Mouse (Mus musculus): ENCODE data around the gene Upk3bl. TPM values are rescaled to one million over a fixed set of nuclear protein-coding genes. Genes with fewer than 3 reads are reported as not detected.

Upk3bl gene
- polyA plus RNA-seq, 1 experiment from 2014 or later: not detected

DNA sequence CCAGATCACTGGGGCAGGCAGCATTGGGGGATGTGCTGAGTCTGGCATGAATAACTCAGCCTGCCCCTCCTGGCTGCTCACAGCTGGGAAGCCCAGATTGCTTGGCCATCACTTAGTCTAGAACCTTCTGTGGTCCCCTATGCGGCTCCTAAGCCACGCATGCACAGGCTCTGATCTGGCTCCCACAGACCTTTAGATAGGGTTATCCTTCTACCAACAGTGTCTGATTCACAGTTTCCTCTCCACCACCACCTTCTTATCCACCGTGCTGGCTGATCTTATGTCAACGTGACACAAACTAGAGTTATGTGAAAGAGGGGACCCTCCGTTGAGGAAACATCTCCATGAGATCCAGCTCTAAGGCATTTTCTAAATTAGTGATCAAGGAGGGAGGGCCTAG, 20.8 kb downstream of the Upk3bl start:
- no peak overlapping the region for H3K27ac ChIP-seq
- no peaks in the 10 kb centered on the region for H3K36me3 ChIP-seq
- H3K4me3 ChIP-seq (replicated peaks): no peak overlapping the region
- no peak overlapping the region for H3K9ac ChIP-seq (replicated peaks)
- H3K4me2 ChIP-seq (replicated peaks): no peak overlapping the region
- H3K27me3 ChIP-seq: no peaks in the 10 kb centered on the region
- WGBS: 98% methylated on average over 5 of the region's 5 CpGs
- H3K9me3 ChIP-seq: no peaks in the 10 kb centered on the region
- H3K4me1 ChIP-seq (replicated peaks): no peaks in the 10 kb centered on the region
- ATAC-seq: no peak

GRCm38 (mm10) chr5:136076284-136076683, 22.0 kb downstream of the Upk3bl start:
- no peak overlapping the region for H3K9ac ChIP-seq (replicated peaks)
- ATAC-seq: no peak

GRCm38 (mm10) chr5:136077001-136077550, 22.8 kb downstream of the Upk3bl start:
- WGBS: 90% methylated on average over 9 of the region's 9 CpGs
- no peak for ATAC-seq
- Histone ChIP-seq H3K4me3 (replicated peaks) (no peak overlapping the region), H3K36me3 (no peaks in the 10 kb centered on the region), H3K4me1 (replicated peaks) (no peaks in the 10 kb centered on the region), H3K9me3 (no peaks in the 10 kb centered on the region), H3K4me2 (replicated peaks) (no peak overlapping the region), H3K27ac (no peak overlapping the region), H3K27me3 (no peaks in the 10 kb centered on the region), H3K9ac (replicated peaks) (no peak overlapping the region)

More at GRCm38 (mm10) chr5:136076284-136076683, 22.0 kb downstream of the Upk3bl start:
- Histone ChIP-seq H3K4me3 (replicated peaks) (no peak overlapping the region), H3K36me3 (no peaks in the 10 kb centered on the region), H3K4me2 (replicated peaks) (no peak overlapping the region), H3K4me1 (replicated peaks) (no peaks in the 10 kb centered on the region), H3K9me3 (no peaks in the 10 kb centered on the region), H3K27me3 (no peaks in the 10 kb centered on the region), H3K27ac (no peak overlapping the region)
- 50% methylated on average over 7 of the region's 7 CpGs for WGBS

DNA sequence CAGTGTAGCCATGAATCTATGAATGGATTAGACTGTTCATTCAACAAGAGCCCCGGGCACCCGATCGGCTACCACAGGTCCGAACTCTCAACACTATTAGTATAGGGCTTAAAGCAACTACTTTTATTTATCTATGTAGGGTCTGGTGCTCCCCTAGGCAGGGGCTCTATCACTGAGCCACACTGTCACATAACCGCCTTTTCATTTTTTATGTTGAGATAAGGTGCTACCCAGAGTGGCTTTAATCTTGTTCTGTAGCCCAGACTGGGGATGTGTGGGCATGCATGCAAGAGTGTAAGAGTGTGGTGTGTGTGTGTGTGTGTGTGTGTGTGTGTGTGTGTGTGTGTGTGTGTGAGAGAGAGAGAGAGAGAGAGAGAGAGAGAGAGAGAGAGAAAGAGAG, 23.8 kb downstream of the Upk3bl start:
- H3K36me3 ChIP-seq: no peaks in the 10 kb centered on the region
- WGBS: 98% methylated on average over 5 of the region's 5 CpGs
- no peak overlapping the region for H3K9ac ChIP-seq (replicated peaks)
- no peak for ATAC-seq
- H3K4me1 ChIP-seq (replicated peaks): peaks cover under 1% of the 10 kb centered on the region; the same call in 1 of the 2 replicates
- H3K4me2 ChIP-seq (replicated peaks): no peak overlapping the region
- no peaks in the 10 kb centered on the region for H3K9me3 ChIP-seq
- no peaks in the 10 kb centered on the region for H3K27me3 ChIP-seq
- H3K27ac ChIP-seq: no peak overlapping the region
- H3K4me3 ChIP-seq (replicated peaks): no peak overlapping the region

DNA sequence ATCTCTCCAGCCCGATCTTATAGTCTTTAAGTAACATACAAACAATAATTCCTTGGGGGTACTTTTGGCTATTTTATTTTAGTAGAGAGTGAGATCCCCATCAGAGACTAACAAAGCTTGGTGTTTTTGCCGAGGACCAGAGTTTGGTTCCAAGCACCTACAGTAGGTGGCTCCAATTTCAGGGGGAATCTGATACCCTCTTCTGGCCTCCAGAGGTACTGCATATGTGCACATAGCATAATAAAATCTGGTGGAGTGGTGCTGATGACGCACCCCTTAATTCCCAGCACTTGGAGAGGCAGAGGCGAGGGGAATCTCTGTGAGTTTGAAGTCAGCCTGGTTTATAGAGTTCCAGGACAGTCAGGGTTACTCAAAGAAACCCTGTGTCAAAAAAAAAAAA, 28.1 kb downstream of the Upk3bl start:
- H3K36me3 ChIP-seq: no peaks in the 10 kb centered on the region
- no peak overlapping the region for H3K4me2 ChIP-seq (replicated peaks)
- ATAC-seq: no peak
- no peak overlapping the region for H3K4me3 ChIP-seq (replicated peaks)
- WGBS: 81% methylated on average over 4 of the region's 4 CpGs
- H3K9me3 ChIP-seq: no peaks in the 10 kb centered on the region
- H3K4me1 ChIP-seq (replicated peaks): peaks cover 24% of the 10 kb centered on the region
- no peak overlapping the region for H3K9ac ChIP-seq (replicated peaks)
- H3K27me3 ChIP-seq: peaks cover 5% of the 10 kb centered on the region
- H3K27ac ChIP-seq: no peak overlapping the region

GRCm38 (mm10) chr5:136083669-136084107, 29.4 kb downstream of the Upk3bl start, which contains the start of gene Rasa4:
Gene Rasa4 (plus strand): TSS chr5:136083916.
- Histone ChIP-seq H3K4me3 (replicated peaks) (peak within 1 kb of the TSS; percentile 58), H3K36me3 (no peaks in the 10 kb centered on the region), H3K27ac (no peak within 1 kb of the TSS), H3K27me3 (peaks cover 5% of the 10 kb centered on the region), H3K9me3 (no peaks in the 10 kb centered on the region), H3K4me1 (replicated peaks) (peaks cover 29% of the 10 kb centered on the region), H3K9ac (replicated peaks) (peak within 1 kb of the TSS; percentile 65), H3K4me2 (replicated peaks) (peak within 1 kb of the TSS; percentile 87)
- 0% methylated on average over 27 of the region's 28 CpGs for WGBS
- peak; percentile 94 for ATAC-seq

GRCm38 (mm10) chr5:136084144-136084881, 30.0 kb downstream of the Upk3bl start:
- H3K4me2 ChIP-seq (replicated peaks): peak overlapping the region; percentile 87
- peak overlapping the region; percentile 65 for H3K9ac ChIP-seq (replicated peaks)
- ATAC-seq: no peak
- H3K9me3 ChIP-seq: no peaks in the 10 kb centered on the region
- WGBS: 1% methylated on average over 23 of the region's 23 CpGs
- peaks cover 29% of the 10 kb centered on the region for H3K4me1 ChIP-seq (replicated peaks)
- no peak overlapping the region for H3K27ac ChIP-seq
- H3K27me3 ChIP-seq: peaks cover 8% of the 10 kb centered on the region
- H3K4me3 ChIP-seq (replicated peaks): peak overlapping the region; percentile 58
- no peaks in the 10 kb centered on the region for H3K36me3 ChIP-seq

GRCm38 (mm10) chr5:136084891-136085651, 30.8 kb downstream of the Upk3bl start:
- peak overlapping the region; percentile 58 for H3K4me3 ChIP-seq (replicated peaks)
- peak overlapping the region; percentile 70 for H3K27ac ChIP-seq
- H3K4me1 ChIP-seq (replicated peaks): peaks cover 29% of the 10 kb centered on the region
- peaks cover 9% of the 10 kb centered on the region for H3K27me3 ChIP-seq
- H3K9ac ChIP-seq (replicated peaks): peak overlapping the region; percentile 49; the same call in 1 of the 2 replicates
- no peaks in the 10 kb centered on the region for H3K36me3 ChIP-seq
- WGBS: 4% methylated on average over 17 of the region's 21 CpGs
- H3K9me3 ChIP-seq: no peaks in the 10 kb centered on the region
- peak; percentile 57 for ATAC-seq
- H3K4me2 ChIP-seq (replicated peaks): peak overlapping the region; percentile 87

- no peak overlapping the region for H3K27ac ChIP-seq
- no peak overlapping the region for H3K4me3 ChIP-seq (replicated peaks)
- H3K4me1 ChIP-seq (replicated peaks): peaks cover 29% of the 10 kb centered on the region
- H3K27me3 ChIP-seq: peaks cover 9% of the 10 kb centered on the region
- H3K9me3 ChIP-seq: no peaks in the 10 kb centered on the region
- ATAC-seq: no peak
- H3K9ac ChIP-seq (replicated peaks): no peak overlapping the region
- peaks cover under 1% of the 10 kb centered on the region; the same call in 1 of the 2 replicates for H3K36me3 ChIP-seq
- WGBS: 92% methylated on average over 8 of the region's 8 CpGs
- no peak overlapping the region for H3K4me2 ChIP-seq (replicated peaks)
Measured at GRCm38 (mm10) chr5:136086290-136086689, 32.0 kb downstream of the Upk3bl start.

- Histone ChIP-seq H3K4me3 (replicated peaks) (no peak overlapping the region), H3K27ac (no peak overlapping the region), H3K27me3 (peaks cover 9% of the 10 kb centered on the region), H3K9ac (replicated peaks) (no peak overlapping the region), H3K4me2 (replicated peaks) (no peak overlapping the region), H3K4me1 (replicated peaks) (peaks cover 23% of the 10 kb centered on the region), H3K9me3 (no peaks in the 10 kb centered on the region), H3K36me3 (peaks cover 4% of the 10 kb centered on the region; the same call in 1 of the 2 replicates)
- WGBS: 16% methylated on average over 14 of the region's 14 CpGs
- ATAC-seq: no peak
Measured at GRCm38 (mm10) chr5:136088821-136089575, 34.7 kb downstream of the Upk3bl start.

DNA sequence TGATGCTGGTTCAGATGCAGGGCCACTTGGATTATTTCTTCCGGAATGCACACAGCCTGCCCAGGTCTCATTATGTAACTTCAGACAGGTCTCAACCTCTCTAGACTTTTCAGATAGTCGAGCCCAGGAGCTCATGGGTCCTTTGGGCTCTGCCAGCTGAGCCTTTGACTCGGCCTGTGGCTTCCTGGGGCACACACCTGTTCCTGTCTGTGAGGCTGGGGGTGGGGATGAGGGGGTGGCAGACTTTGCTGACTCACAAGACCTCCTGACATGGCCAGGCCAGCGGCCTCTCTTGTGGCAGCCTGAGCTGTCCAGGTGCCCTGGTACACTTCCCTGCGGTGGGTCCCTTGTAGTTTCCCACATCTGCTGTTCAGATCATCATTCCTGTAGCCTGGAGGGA, 37.6 kb downstream of the Upk3bl start:
- 73% methylated on average over 5 of the region's 5 CpGs for WGBS
- no peak overlapping the region for H3K4me2 ChIP-seq (replicated peaks)
- H3K27me3 ChIP-seq: 0 out of 2 replicates have a peak, but pooled peaks cover 4% of the 10 kb centered on the region
- no peak overlapping the region for H3K4me3 ChIP-seq (replicated peaks)
- no peak for ATAC-seq
- no peaks in the 10 kb centered on the region for H3K9me3 ChIP-seq
- H3K4me1 ChIP-seq (replicated peaks): 0 out of 2 replicates have a peak, but pooled peaks cover 12% of the 10 kb centered on the region
- peaks cover 4% of the 10 kb centered on the region; the same call in 1 of the 2 replicates for H3K36me3 ChIP-seq
- no peak overlapping the region for H3K9ac ChIP-seq (replicated peaks)
- no peak overlapping the region for H3K27ac ChIP-seq
